Mouse (Mus musculus): ENCODE data around the gene Tcaim. TPM values are rescaled to one million over a fixed set of nuclear protein-coding genes. Genes with fewer than 3 reads are reported as not detected.

The Tcaim gene
- total and polyA plus RNA-seq, 3 experiments = 2.7 to 3.6 TPM; not detected in 1

DNA sequence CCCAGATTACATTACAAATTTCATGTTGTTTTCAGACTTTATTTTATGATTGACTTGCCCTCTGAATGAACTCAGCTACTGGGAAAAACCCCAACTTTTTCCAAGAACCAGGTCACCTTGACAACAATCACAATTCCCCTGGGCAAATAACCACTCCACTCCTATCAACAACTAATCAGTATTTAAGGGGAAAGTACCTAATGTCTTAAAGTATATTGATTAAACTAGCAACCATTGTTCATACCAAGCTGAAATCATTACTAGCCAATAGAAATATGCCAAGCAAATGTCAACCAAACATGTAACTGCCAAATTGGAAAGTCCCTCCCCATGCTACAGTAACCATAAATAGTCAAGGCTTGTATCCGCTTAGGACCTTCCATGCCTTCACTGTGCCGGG is 69.8 kb downstream of the Tcaim start:
- H3K9ac ChIP-seq (ENCODE audit: control insufficient read depth, low read depth, low read length, poor library complexity, severe bottlenecking) = no peak overlapping the region
- H3K27me3 ChIP-seq (ENCODE audit: control insufficient read depth in 1 of 2, insufficient read depth in 2 of 2, low read length in 2 of 2) = no peaks in the 10 kb centered on the region
- H3K79me2 ChIP-seq (ENCODE audit: control insufficient read depth, insufficient read depth, low read length, poor library complexity) = no peaks in the 10 kb centered on the region
- H3K9me3 ChIP-seq (replicated peaks; ENCODE audit: insufficient read depth, low read length) = no peaks in the 10 kb centered on the region
- no peak overlapping the region for H3K4me3 ChIP-seq (ENCODE audit: control insufficient read depth in 1 of 2, insufficient read depth in 1 of 2, low read depth in 2 of 2, low read length in 2 of 2)
- no peaks in the 10 kb centered on the region for H3K4me1 ChIP-seq (ENCODE audit: control insufficient read depth in 1 of 2, insufficient read depth in 2 of 2, low read length in 2 of 2)
- H3K36me3 ChIP-seq (ENCODE audit: control insufficient read depth in 1 of 2, insufficient read depth in 2 of 2, low read length in 2 of 2) = no peaks in the 10 kb centered on the region
- H3K27ac ChIP-seq (ENCODE audit: control insufficient read depth, low read depth, low read length) = no peak overlapping the region
- DNase-seq (ENCODE audit: low read depth, low spot score) = no peak
- TF ChIP-seq TAL1 (IDR thresholded peaks at IDR 0.05; ENCODE audit: low read length) (no peak), HCFC1 (IDR thresholded peaks at IDR 0.05; ENCODE audit: low read depth, low read length) (no peak)

DNA sequence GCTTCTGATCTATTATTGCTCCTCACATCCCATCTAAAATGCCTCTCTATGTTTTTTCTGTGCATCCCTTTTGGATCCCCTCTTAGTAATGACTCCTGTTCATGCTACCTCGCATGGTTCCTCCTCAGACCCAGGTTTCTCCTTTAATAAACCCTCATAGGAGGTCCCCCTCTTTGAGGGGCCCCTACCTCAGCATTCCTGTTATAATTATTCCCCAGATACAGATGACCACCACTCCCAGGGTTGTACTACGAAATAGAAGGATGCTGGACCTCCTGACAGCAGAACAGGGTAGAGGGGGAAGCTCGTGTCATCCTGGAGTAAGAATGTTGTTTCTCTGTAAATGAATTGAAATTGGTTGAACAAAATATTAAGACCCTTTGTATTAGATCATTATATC is 80.0 kb downstream of the Tcaim start, which contains the start of gene Zkscan7:
TSS of gene Zkscan7 (plus strand) at position 301 of the 400 bp plus-strand sequence.
- Histone ChIP-seq H3K4me3 (ENCODE audit: control insufficient read depth in 1 of 2, insufficient read depth in 1 of 2, low read depth in 2 of 2, low read length in 2 of 2) (peak within 1 kb of the TSS; percentile 81 to 88; a peak in 3 of 4 replicates), H3K4me1 (ENCODE audit: control insufficient read depth in 1 of 2, insufficient read depth in 2 of 2, low read length in 2 of 2) (peaks cover 0 to 6% of the 10 kb centered on the region in 2 experiments; a peak in 2 of 4 replicates), H3K9me3 (replicated peaks; ENCODE audit: insufficient read depth, low read length) (no peaks in the 10 kb centered on the region), H3K79me2 (ENCODE audit: control insufficient read depth, insufficient read depth, low read length, poor library complexity) (peaks cover 3% of the 10 kb centered on the region; the same call in 1 of the 2 replicates), H3K27me3 (ENCODE audit: control insufficient read depth in 1 of 2, insufficient read depth in 2 of 2, low read length in 2 of 2) (peaks cover 6% of the 10 kb centered on the region in 2 experiments; a peak in 3 of 4 replicates), H3K36me3 (ENCODE audit: control insufficient read depth in 1 of 2, insufficient read depth in 2 of 2, low read length in 2 of 2) (no peaks in the 10 kb centered on the region; a peak in 1 of 4 replicates), H3K27ac (ENCODE audit: control insufficient read depth, low read depth, low read length) (no peak within 1 kb of the TSS), H3K9ac (ENCODE audit: control insufficient read depth, low read depth, low read length, poor library complexity, severe bottlenecking) (no peak within 1 kb of the TSS)
- no peak for DNase-seq (ENCODE audit: low read depth, low spot score)
- TF ChIP-seq ZMIZ1 (IDR thresholded peaks at IDR 0.05; ENCODE audit: low read depth, low read length) (no peak), NELFE (IDR thresholded peaks at IDR 0.05; ENCODE audit: low read depth, low read length) (no peak), TCF12 (IDR thresholded peaks at IDR 0.05; ENCODE audit: low read depth, low read length) (no peak), KAT2A (conservative IDR thresholded peaks at IDR 0.05; ENCODE audit: low read depth, low read length) (no peak), BHLHE40 (IDR thresholded peaks at IDR 0.05; ENCODE audit: borderline replicate concordance, low read depth, low read length) (no peak)

Other genes with a start within 250 kb of the Tcaim start
- not detected in 2 replicates for gene Topaz1, start 58.2 kb upstream of the Tcaim start, total RNA-seq (2012; rRNA removed)
- not detected for gene Topaz1, start 58.2 kb upstream of the Tcaim start, polyA plus RNA-seq (2012; ENCODE audit: insufficient read depth in 1 of 2, insufficient read length in 2 of 2, low read depth in 1 of 2, low replicate concordance in 2 of 2, missing spikeins in 1 of 2)
- gene Gm35549, start 38.5 kb downstream of the Tcaim start, total RNA-seq (2012; rRNA removed) = not detected in 2 replicates
- gene Gm35549, start 38.5 kb downstream of the Tcaim start, polyA plus RNA-seq (2012; ENCODE audit: insufficient read depth in 1 of 2, insufficient read length in 2 of 2, low read depth in 1 of 2, low replicate concordance in 2 of 2, missing spikeins in 1 of 2) = under 1 TPM in 1 of 2 experiments, not detected in 1; 0.31 TPM
- gene Zfp445, start 60.5 kb downstream of the Tcaim start, total RNA-seq (2012; rRNA removed) = 50.9 and 61.5 TPM in 2 replicates
- gene Zfp445, start 60.5 kb downstream of the Tcaim start, polyA plus RNA-seq (2012; ENCODE audit: insufficient read depth in 1 of 2, insufficient read length in 2 of 2, low read depth in 1 of 2, low replicate concordance in 2 of 2, missing spikeins in 1 of 2) = 10 to 100 TPM; 25.4 to 45.5 TPM
- gene Zkscan7, start 80.1 kb downstream of the Tcaim start, total RNA-seq (2012; rRNA removed) = 1.3 TPM in 2 replicates
- under 1 TPM in 1 of 2 experiments, not detected in 1; 0.85 TPM for gene Zkscan7, start 80.1 kb downstream of the Tcaim start, polyA plus RNA-seq (2012; ENCODE audit: insufficient read depth in 1 of 2, insufficient read length in 2 of 2, low read depth in 1 of 2, low replicate concordance in 2 of 2, missing spikeins in 1 of 2)
- not detected in 2 replicates for gene Zfp105, start 117.5 kb downstream of the Tcaim start, total RNA-seq (2012; rRNA removed)
- not detected for gene Zfp105, start 117.5 kb downstream of the Tcaim start, polyA plus RNA-seq (2012; ENCODE audit: insufficient read depth in 1 of 2, insufficient read length in 2 of 2, low read depth in 1 of 2, low replicate concordance in 2 of 2, missing spikeins in 1 of 2)
- 7.5 and 8.7 TPM in 2 replicates for gene 1110059G10Rik, start 145.5 kb downstream of the Tcaim start, total RNA-seq (2012; rRNA removed)
- 10 to 100 TPM in 1 of 2 experiments, not detected in 1; 20.9 TPM for gene 1110059G10Rik, start 145.5 kb downstream of the Tcaim start, polyA plus RNA-seq (2012; ENCODE audit: insufficient read depth in 1 of 2, insufficient read length in 2 of 2, low read depth in 1 of 2, low replicate concordance in 2 of 2, missing spikeins in 1 of 2)
- 48.0 and 54.4 TPM in 2 replicates for gene Kif15, start 145.5 kb downstream of the Tcaim start, total RNA-seq (2012; rRNA removed)
- gene Kif15, start 145.5 kb downstream of the Tcaim start, polyA plus RNA-seq (2012; ENCODE audit: insufficient read depth in 1 of 2, insufficient read length in 2 of 2, low read depth in 1 of 2, low replicate concordance in 2 of 2, missing spikeins in 1 of 2) = 10 to 100 TPM in 1 of 2 experiments, not detected in 1; 81.7 TPM
- 11.5 and 14.6 TPM in 2 replicates for gene Tmem42, start 215.8 kb downstream of the Tcaim start, total RNA-seq (2012; rRNA removed)
- gene Tmem42, start 215.8 kb downstream of the Tcaim start, polyA plus RNA-seq (2012; ENCODE audit: insufficient read depth in 1 of 2, insufficient read length in 2 of 2, low read depth in 1 of 2, low replicate concordance in 2 of 2, missing spikeins in 1 of 2) = 10 to 100 TPM in 1 of 2 experiments, not detected in 1; 15.0 TPM
- gene Tgm4, start 229.2 kb downstream of the Tcaim start, total RNA-seq (2012; rRNA removed) = 0.65 and 0.96 TPM in 2 replicates
- gene Tgm4, start 229.2 kb downstream of the Tcaim start, polyA plus RNA-seq (2012; ENCODE audit: insufficient read depth in 1 of 2, insufficient read length in 2 of 2, low read depth in 1 of 2, low replicate concordance in 2 of 2, missing spikeins in 1 of 2) = under 1 TPM in 1 of 2 experiments, not detected in 1; 0.42 TPM